Mouse (Mus musculus): ENCODE data around the gene Ulk1. TPM values are rescaled to one million over a fixed set of nuclear protein-coding genes. Genes with fewer than 3 reads are reported as not detected.
"Not testable (repeated sequence)": the region's sequence is repeated elsewhere in the genome, so short reads cannot be mapped to it uniquely, and the experiment has no call there.

Ulk1 gene
- 100 to 1,000 TPM in 1 of 2 experiments, 10 to 100 TPM in 1; 94.5 to 101 TPM for total RNA-seq (2021)

DNA sequence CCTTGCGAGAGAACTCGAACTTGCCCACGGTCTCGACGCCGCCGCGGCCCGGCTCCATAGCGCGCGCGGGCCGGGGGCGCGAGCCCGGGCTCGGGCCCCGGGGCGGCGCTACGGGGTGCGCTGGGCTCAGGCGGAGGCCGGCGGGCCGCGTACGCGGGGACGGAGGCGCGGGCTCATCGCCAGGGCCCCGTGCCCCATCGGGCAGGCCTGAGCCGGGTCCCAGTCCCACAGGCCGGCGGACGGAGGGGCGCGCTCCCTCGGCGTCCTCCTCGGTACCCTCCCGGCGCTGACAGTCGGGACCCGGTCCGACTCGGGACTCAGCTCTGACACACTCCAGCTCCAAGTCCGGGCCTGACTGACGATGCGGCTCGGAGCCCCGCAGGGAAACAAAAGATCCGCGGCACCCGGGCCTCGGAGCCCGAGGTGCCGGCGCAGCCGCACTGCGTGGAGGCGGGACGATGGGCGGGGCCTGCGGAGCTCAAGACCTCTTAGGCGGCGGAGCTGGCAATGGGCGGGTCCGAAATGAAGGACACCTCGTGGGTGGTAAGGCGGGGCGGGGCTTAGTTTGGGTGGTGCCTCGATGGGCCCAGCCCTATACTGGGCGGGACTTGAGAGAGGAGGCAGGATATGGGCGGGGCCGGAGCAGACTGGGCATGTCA lies at the start of gene Ulk1:
TSS of gene Ulk1 (minus strand) at position 431 of the 659 bp plus-strand sequence.
- DNase-seq = peak; percentile 100
- intact Hi-C loops (cut with DNase I) = no loop called here

DNA sequence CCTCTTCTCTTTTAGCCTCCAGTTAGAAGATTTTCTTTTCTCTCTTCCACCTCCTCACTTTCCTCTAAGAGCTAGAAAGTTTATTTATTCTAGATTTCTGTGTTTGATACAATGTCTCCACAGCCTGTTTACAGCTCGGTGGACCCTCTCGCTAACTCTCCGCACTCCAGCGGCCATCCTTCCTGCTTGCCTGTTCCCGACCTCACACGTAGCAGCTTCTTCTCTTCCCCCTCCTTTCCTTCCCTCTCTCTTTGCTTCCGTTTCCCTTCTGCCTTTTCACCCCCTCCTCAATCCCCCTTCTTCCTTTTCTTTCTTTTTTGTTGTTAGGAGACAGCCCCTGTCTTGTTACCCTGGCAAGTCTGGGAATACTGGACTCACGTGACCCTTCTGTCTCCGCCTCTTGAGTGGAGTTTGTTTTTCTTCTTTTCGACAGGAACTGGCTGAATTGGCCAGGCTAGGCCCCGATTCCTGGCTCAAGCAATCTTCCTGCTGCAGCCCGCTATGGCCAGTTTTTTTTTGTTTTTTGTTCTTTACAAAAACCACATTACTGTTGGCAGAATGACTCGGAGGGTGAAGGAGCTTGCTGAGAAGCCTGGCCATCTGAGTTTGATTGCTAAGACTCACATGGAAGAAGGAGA lies 49.2 kb upstream of the Ulk1 start:
- DNase-seq = peak; percentile 34
- intact Hi-C loops (cut with DNase I) = loop anchor here (5.0 kb wide), 1 partner anchor 408 kb away; no protein-coding TSS in a partner anchor

DNA sequence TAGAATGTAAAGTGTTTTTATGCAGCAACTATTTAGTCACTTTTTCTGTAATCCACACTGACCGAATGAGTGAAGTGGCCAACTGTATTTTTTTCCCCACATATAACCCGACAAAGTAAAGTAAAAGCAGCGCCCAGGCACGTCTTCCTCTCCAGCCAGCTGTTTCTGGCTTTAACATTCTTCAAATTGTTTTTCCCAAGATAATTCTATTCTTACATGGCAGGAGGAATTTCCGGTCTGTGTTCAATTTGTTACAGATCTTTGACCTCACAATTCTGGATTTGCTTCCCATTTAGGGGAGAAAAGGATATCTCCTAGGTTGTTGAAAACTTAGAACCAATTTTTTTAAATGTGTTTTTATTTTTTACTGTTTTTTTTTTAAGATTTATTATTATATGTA lies 47.2 kb upstream of the Ulk1 start:
- DNase-seq = no peak
- intact Hi-C loops (cut with DNase I) = loop anchor here (5.0 kb wide), 1 partner anchor 410 kb away; no protein-coding TSS in a partner anchor

GRCm38 (mm10) chr5:110852990-110853389 lies 43.1 kb upstream of the Ulk1 start:
- no peak for DNase-seq
- intact Hi-C loops (cut with DNase I) = no loop called here

DNA sequence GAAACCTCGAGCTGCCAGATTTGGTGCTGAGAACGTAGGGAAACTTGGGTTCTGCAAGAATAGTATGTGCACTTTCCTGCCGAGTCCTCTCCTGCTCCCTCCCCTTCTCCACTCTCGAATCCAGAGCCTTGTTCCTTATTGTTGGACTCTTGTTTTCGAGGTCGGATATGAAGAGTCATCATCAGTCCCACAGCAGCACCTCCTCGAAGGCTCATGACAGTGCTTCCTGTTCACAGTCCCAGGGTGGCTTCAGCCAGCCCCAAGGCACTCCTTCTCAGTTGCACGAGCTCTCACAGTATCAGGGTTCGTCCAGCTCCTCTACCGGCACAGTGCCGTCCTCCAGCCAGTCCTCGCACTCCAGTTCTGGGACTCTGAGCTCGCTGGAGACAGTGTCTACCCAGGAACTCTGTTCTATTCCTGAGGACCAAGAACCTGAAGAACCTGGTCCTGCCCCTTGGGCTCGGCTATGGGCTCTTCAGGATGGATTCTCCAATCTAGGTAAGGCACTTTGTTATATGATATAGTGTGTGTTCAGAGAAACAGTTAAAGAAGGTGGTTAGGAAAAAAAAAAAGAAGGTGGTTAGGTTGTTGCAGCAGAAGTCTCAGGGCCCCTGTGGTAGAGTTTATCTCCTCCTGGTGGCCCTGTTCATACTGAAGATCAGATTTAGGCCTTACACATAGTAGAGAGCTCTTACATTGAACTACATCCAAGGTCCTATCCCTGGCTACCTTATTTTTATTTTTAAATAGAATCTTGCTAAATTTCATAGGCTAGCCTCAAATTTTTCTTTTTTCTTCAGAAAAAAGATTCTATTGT lies 31.4 kb upstream of the Ulk1 start:
- intact Hi-C loops (cut with DNase I) = no loop called here
- DNase-seq = no peak

DNA sequence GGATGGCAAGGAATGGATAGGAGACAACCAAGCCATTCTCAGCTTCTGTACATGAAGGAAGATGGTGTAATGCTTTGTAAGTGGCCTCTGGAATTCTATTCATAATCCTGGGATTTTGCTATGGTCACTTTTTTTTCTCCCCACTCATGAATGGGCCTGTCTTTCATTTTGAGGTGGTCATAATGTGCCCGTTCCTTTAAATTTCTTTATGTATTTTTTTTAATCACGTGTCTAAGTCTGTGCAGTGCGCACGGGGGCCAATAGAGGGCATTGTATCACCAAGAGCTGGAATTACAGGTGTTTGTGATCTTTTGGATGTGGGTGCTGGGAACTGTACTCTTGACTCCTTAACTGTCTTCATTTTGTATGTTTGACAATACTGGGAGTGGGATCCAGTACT lies 30.6 kb upstream of the Ulk1 start:
- intact Hi-C loops (cut with DNase I) = no loop called here

DNA sequence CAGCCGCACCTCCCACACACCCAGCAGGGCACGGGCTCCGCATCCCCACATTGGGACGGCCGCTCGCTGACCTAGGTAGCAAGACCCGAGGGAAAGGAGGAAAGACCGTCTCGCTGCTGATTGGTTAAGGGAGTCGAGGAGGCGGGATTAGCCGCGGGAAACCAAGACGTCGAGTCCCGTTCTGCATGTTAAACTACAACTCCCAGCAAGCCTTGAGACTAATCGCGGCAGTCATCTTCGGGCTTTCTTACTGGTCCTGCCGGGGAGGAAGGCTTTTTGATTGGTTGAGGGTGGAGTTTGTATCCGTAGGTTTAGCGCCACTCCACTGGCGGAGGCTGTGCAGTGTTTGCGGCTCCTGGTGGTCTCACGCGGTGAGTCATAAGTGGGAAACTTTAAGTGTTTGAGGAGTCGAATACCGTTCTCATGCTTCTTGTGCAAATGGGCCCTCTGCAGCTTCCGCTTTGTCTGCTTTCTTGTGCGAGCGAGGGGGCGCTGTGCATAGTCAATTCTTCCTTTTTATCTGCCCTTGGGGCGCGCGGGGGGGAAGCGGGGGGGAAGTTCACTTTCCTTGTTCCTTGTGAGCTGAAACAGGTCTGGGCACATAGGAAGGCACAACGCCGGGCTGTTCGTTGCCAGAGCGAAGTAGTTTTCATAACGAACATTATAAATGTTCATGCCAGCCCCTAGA lies 29.9 kb upstream of the Ulk1 start, which contains the start of the genes Hscb and Chek2:
TSS of gene Hscb (minus strand) at position 100 of the 688 bp plus-strand sequence.
TSS of gene Chek2 (plus strand) at position 302 of the 688 bp plus-strand sequence.
- intact Hi-C loops (cut with DNase I) = loop anchor here (5.0 to 10.0 kb wide), 2 partner anchors 82 to 415 kb away; no protein-coding TSS in a partner anchor
- DNase-seq = peak; percentile 96

More for the DNA sequence above, 30.6 kb upstream of the Ulk1 start:
- peak; percentile 38 for DNase-seq

DNA sequence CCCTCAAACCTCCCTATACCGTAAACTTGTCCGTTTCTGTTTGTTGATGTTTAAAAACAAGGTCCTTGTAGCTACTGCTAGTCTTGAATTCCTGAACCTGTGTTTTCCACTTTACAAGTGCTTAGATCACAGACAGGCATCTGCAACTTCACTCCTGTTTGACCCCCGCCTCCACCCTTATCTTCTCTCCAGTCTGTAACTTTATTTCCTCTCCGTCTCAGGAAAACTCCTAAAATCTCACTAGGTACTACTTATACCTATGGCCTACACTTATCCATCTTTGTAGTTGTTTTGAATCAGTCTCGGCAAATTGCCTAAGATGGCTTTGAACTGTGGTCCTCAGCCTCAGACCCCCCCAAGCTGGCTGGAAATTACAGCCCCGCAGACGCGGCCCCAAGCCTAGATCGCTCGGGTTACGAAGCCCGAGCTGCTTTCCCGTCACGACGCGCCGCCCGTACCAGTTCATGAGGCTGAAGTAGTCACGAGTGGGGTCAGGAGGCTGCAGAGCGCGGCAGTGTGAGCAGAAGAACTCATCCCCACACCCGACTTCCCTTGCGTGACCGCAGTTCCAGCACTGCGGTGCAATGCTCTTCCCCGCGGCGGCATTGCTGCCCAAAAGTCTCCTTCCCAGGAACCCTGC lies 29.3 kb upstream of the Ulk1 start:
- intact Hi-C loops (cut with DNase I) = loop anchor here (5.0 to 10.0 kb wide), 2 partner anchors 83 to 416 kb away; no protein-coding TSS in a partner anchor
- DNase-seq = no peak

DNA sequence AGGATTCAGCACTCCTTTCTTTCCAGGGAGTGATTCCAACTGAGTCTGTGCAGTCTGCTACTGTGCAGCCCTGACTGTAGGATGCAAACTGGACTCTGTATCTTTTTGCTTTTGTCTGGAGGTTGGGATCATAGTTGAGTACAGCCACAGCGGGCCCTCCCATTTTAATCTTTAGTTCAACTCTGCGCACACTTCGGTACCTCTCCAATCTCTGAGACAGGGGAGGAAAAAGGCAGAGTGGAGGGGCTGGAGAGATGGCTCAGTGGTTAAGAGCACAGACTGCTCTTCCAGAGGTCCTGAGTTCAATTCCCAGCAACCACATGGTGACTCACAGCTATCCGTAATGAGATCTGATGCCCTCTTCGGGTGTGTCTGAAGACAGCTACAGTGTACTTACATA lies 28.1 kb upstream of the Ulk1 start:
- intact Hi-C loops (cut with DNase I) = loop anchor here (5.0 to 10.0 kb wide), 2 partner anchors 84 to 417 kb away; no protein-coding TSS in a partner anchor

DNA sequence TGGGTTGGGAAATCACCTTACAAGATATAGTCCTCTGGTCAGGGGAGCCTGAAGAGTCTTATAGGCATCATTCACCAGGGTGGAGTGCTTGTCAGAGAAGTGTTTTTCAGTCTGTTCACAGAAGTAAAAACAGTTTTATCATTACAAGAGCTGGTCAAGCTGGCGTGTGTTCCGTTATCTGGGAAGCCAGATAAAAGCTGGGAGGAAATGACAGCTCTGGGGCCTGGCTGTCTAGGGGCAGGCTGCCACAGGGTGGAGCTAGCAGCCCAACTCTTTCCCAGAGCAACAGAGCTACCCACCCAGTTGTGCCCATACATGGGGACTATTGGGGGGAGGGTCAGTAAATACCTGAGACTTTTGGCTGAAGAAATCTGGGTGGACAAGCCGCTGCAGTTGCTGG lies 26.1 kb upstream of the Ulk1 start:
- DNase-seq = peak; percentile 49
- intact Hi-C loops (cut with DNase I) = loop anchor here (5.0 to 10.0 kb wide), 2 partner anchors 86 to 419 kb away; no protein-coding TSS in a partner anchor

More for the DNA sequence above, 28.1 kb upstream of the Ulk1 start:
- DNase-seq = not testable (repeated sequence)

DNA sequence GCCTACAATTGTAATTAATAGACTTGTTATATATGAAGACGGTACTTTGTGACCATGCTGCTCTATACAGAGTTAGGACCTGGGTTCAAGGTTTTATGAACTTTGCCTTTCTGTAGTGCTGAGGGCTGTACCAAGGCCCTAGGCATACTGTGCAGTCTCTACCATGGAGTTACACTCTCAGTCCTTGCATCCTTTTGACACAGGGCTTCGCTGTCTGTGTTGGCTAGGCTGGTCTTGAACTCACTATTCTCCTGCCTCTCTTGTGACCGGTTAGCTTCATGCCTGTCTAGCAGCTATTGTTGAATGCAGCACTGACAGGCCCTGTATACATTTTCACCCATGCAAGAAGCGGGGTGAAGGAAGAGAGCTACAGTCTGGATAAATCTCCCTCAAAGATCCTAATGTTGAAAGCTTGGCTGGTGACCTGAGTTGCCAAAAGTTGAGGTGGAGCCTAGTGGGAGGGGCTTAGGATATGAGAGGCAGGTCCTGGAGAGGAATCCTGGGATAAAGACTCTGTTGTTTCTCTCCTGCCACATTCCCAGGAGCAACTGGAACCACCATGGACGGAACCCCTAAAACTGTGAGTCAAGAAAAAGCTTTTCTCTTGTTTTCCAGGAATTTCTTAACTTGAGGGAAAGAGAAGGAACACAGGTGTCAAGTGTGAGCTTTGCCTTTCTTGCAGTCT lies 21.3 kb upstream of the Ulk1 start:
- intact Hi-C loops (cut with DNase I) = loop anchor here (10.0 kb wide), 1 partner anchor 424 kb away; no protein-coding TSS in a partner anchor
- DNase-seq = no peak

- DNase-seq = no peak
These were observed 17.7 kb upstream of the Ulk1 start for GRCm38 (mm10) chr5:110827576-110827975.

DNA sequence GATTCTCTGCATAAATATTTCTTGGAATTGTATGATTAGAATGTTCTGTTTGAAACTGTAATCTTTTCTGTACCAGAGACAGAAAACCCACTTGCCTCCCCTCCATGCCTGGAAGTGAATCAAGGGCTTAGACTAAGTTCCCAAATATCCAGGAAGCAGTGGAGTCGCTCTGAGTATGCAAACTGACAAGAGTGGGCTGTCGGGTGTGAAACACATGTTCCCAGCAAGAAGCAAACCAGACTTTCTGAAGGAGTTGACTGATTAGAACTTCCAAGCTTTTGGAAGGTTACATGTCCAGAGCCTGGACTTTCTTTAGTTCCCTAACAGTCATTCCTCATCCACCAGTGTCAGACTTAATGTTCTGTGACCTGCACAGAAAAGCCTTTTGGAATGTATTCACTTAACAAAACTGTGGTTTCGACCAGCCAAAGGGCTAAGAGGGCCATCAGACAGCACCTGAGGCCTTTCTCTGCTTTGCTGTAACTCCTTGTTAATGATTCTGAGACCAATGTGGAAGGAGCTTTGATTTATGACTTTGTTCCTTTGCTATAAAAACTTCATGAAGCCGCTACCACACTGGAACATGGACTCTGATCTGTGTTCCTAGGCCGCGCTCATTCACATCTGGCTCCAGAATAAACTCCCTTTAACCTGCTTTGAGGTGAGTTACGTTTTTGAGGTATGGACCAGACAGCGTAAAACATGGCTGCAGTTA lies 17.0 kb upstream of the Ulk1 start:
- intact Hi-C loops (cut with DNase I) = no loop called here

More at GRCm38 (mm10) chr5:110827576-110827975, 17.7 kb upstream of the Ulk1 start:
- intact Hi-C loops (cut with DNase I) = no loop called here

GRCm38 (mm10) chr5:110824421-110824820 lies 14.5 kb upstream of the Ulk1 start:
- DNase-seq = no peak
- intact Hi-C loops (cut with DNase I) = no loop called here

More for the DNA sequence above, 17.0 kb upstream of the Ulk1 start:
- no peak for DNase-seq

- DNase-seq = peak; percentile 30
- intact Hi-C loops (cut with DNase I) = no loop called here
These were observed 853 bp downstream of the Ulk1 start for GRCm38 (mm10) chr5:110808821-110809666.

- intact Hi-C loops (cut with DNase I) = no loop called here
These were observed 1.8 kb downstream of the Ulk1 start for GRCm38 (mm10) chr5:110808061-110808631.

DNA sequence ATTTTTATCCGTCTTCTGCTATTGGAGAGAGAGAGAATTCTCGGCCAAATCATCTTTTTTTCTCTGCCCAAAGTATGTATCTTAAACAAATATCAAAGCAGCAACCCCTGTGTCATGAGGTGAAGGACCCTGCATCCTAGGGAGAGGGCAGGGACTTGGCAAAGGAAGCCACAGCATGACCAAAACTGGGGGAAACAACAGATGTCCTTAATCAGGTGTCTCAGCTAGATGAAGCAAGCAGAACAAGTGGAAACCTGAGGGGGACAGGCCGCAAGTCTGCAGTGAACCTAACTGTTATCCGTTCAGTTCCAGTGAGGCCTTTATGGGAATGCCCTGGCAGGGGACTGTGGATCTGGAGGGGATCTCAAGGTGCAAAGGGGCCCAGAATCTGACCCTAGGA lies 2.4 kb downstream of the Ulk1 start:
- no peak for DNase-seq
- intact Hi-C loops (cut with DNase I) = no loop called here

More at GRCm38 (mm10) chr5:110808061-110808631, 1.8 kb downstream of the Ulk1 start:
- peak; percentile 81 for DNase-seq

Measured in left cerebral cortex, postnatal 4 days (tissue).